Mouse (Mus musculus): ENCODE results near the gene Zfp512b. TPM values are rescaled to one million over a fixed set of nuclear protein-coding genes. Genes with fewer than 3 reads are reported as not detected.

The Zfp512b gene
- total RNA-seq, 2 experiments from 2014 or later, result 20.4 to 27.3 TPM

DNA sequence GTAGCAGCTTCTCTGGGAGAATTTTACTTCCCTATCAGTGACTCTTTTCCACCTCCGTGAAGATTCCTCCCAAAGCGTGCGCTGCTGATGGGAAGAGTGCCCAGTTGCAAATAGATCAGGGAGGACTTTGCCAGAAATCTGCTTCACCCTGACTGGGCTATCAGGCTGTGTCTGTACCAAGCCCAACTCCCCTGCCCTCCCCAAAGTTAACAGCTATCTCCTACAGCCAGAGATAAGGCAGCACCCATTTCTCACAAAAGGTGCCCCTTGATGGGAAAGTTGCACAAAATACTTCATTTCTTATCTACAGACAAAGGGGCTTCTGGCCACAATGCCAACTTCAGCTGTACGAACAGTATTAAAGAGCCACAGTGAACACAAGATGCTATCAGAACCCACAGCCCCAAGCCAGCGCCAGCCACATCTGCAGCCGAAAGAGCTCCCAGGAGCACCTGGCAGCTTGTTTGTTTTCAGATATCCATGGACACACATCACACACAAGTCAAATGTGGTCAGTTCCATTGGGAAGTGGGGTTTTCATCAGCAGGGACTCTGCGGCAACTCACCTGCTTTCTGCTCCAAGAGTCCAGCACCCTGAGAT, 14.5 kb downstream of the Zfp512b start:
- intact Hi-C loops (cut with DNase I), result no loop called here

DNA sequence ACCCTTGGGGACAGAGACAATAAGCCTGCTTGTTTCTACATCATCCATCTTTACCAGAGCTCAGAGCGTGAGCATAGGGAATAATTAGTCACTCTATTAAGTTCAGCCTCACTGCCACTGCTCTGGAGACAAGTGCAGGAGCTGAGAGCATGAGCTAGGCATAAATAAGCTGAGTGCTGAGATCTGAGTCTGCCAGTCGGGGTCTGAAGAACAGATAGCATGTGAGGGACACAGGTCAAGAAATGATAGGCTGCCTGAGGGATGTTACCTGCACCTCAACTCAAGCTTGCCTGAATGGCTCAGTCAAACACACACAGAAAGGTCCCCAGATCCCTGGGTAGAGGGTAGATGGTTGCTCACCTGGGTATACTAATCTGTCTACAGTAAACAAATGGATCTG, 15.5 kb downstream of the Zfp512b start:
- intact Hi-C loops (cut with DNase I), result no loop called here
- DNase-seq, result no peak

More for the DNA sequence above, 14.5 kb downstream of the Zfp512b start:
- no peak for DNase-seq

- intact Hi-C loops (cut with DNase I), result no loop called here
- DNase-seq, result no peak
Measured at GRCm38 (mm10) chr2:181576613-181577012, 16.0 kb downstream of the Zfp512b start.

- no peak for DNase-seq
- intact Hi-C loops (cut with DNase I), result loop anchor here (5.0 kb wide), 1 partner anchor 163 kb away; no protein-coding TSS in a partner anchor
Measured at GRCm38 (mm10) chr2:181574921-181575545, 17.6 kb downstream of the Zfp512b start.

- intact Hi-C loops (cut with DNase I), result loop anchor here (5.0 kb wide), 1 partner anchor 162 kb away; no protein-coding TSS in a partner anchor
- no peak for DNase-seq
Measured at GRCm38 (mm10) chr2:181573961-181574360, 18.6 kb downstream of the Zfp512b start.

GRCm38 (mm10) chr2:181572921-181573920, 19.4 kb downstream of the Zfp512b start:
- DNase-seq, result peak; percentile 37 to 59
- intact Hi-C loops (cut with DNase I), result loop anchor here (5.0 kb wide), 1 partner anchor 161 kb away; no protein-coding TSS in a partner anchor

GRCm38 (mm10) chr2:181571941-181572670, 20.5 kb downstream of the Zfp512b start:
- no peak for DNase-seq
- intact Hi-C loops (cut with DNase I), result loop anchor here (5.0 kb wide), 1 partner anchor 160 kb away; no protein-coding TSS in a partner anchor

GRCm38 (mm10) chr2:181570921-181571595, 21.5 kb downstream of the Zfp512b start:
- intact Hi-C loops (cut with DNase I), result loop anchor here (5.0 kb wide), 1 partner anchor 159 kb away; no protein-coding TSS in a partner anchor
- no peak for DNase-seq

DNA sequence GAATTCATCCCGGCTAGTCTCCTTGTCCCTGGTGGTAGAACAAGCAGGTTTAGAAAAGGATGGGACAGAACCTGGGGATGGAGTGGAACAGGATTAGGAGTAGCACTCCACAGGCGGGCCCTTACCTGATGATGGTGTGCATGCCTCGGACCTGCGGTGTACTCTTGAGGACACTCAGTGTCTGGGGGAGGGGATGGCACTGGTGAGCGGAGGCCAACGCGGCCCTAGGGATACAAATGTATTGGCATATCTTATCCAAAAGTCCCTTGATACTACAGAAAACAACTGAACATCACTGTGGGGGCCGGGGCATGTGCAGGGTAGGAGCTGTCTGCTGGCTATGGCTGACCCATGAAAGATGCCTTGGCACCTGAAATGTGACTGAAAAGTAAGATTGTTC, 22.2 kb downstream of the Zfp512b start:
- no peak for DNase-seq
- intact Hi-C loops (cut with DNase I), result loop anchor here (5.0 kb wide), 1 partner anchor 158 kb away; no protein-coding TSS in a partner anchor

- intact Hi-C loops (cut with DNase I), result loop anchor here (5.0 kb wide), 2 partner anchors 158 to 178 kb away; no protein-coding TSS in a partner anchor
- DNase-seq, result no peak
Measured at GRCm38 (mm10) chr2:181569856-181570255, 22.7 kb downstream of the Zfp512b start.

GRCm38 (mm10) chr2:181568272-181569008, 24.2 kb downstream of the Zfp512b start:
- intact Hi-C loops (cut with DNase I), result loop anchor here (5.0 kb wide), 1 partner anchor 176 kb away; no protein-coding TSS in a partner anchor
- DNase-seq, result peak; percentile 59 to 79

DNA sequence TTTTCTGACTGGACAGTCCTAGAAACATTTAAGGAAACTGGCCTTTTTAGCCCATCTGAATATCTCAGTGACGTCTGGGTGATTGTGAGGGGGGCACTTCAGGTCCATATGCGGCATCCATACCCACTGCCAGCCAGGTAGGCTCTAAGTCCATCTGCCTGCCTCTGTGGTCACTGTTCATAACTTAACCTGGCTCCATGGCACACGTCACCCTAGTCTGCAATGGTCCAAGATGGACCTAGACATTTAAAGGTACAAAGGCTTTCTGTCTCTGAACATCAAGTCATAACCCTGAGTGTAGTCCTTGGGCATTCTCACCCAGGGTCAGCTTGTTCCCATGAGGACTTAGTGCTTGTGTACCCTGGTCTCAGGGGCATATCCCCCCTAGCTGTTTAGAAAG, 25.3 kb downstream of the Zfp512b start:
- DNase-seq, result no peak
- intact Hi-C loops (cut with DNase I), result loop anchor here (5.0 kb wide), 1 partner anchor 175 kb away; no protein-coding TSS in a partner anchor

GRCm38 (mm10) chr2:181553772-181554171, 38.8 kb downstream of the Zfp512b start:
- intact Hi-C loops (cut with DNase I), result no loop called here
- DNase-seq, result no peak

GRCm38 (mm10) chr2:181550233-181550632, 42.4 kb downstream of the Zfp512b start:
- intact Hi-C loops (cut with DNase I), result no loop called here
- no peak for DNase-seq

- intact Hi-C loops (cut with DNase I), result no loop called here
Measured at GRCm38 (mm10) chr2:181548682-181549081, 43.9 kb downstream of the Zfp512b start.

DNA sequence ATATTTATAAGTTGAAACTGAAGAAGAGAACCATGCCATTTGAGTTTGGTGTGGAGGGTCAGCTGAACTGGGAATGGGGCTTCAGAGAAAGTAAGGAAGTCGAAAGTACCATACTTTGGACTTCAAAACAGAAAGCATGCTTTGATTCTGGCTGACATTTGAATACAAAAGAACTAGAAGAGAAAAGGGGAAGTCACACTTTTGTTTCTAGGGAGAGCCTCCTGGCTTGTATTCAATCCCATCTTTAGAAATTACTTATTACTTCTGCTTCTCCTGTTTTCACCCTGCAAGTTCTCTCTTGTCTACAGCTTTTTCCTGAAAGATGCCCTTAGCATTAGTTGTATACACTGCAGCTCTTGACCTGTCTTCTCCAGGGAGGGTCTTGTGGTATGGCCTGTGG, 44.4 kb downstream of the Zfp512b start:
- intact Hi-C loops (cut with DNase I), result no loop called here
- DNase-seq, result no peak

More at GRCm38 (mm10) chr2:181548682-181549081, 43.9 kb downstream of the Zfp512b start:
- DNase-seq, result no peak

DNA sequence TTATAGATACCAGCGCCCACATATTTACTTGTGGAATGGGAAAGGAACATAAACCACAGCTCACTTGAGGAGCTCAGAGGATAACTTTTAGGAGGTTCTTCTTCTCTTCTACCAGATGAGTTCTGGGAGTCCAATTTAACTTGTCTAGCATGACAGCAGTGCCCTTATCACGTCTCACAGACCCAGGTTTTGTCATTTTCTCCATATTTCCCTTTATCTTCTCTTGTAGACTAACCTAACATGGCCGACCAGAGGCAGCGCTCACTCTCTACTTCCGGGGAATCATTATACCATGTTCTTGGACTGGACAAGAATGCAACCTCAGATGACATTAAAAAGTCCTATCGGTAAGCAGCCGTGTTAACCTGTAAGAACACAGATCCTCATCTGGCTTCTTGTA, 46.5 kb downstream of the Zfp512b start:
- intact Hi-C loops (cut with DNase I), result no loop called here
- DNase-seq, result no peak

DNA sequence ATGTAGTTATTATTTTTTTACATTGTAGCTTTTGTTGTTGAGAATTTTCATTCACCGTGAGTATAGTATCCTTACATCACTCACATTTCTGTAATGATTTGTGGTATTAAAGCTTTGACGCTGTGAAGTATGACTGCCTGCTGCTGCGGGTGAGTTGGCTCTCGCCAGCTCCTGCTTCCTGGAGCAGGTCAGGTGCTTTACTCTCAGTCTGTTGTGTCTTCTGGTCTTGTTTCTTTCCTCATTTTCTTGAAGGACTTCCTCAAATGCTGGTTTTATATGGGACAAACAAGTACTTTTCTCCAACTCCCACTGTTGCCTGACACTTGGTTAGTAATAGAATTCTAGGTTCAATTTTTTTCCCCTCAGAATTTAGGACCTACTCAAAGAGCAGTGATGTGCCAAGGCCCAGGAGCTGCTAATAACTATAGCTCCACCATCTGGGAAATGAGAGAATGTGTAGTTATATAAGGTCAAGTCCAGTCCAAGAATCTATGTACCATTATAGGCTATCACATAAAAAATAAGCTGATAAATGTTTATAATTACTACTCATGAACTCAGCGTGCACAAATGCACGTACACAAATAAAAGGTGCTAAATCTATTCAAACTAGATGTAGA, 50.7 kb downstream of the Zfp512b start:
- DNase-seq, result no peak
- intact Hi-C loops (cut with DNase I), result no loop called here
